Mouse (Mus musculus) hindbrain, embryonic 16.5 days (tissue): Measurements from ENCODE around the gene Hcrt. TPM values are rescaled to one million over a fixed set of nuclear protein-coding genes. Genes with fewer than 3 reads are reported as not detected.
A peak's percentile ranks its signal among the peaks of the same experiment; 100 is the strongest.

Experiments used
- ATAC-seq: fragments of 200-750 bp; cut with Nextera tagmentation; 2 replicates; pipeline ENCODE4 v1.8.0; 2017; ENCODE audit warnings: moderate TSS enrichment, moderate library complexity
- H3K27ac ChIP-seq: fragments of 300-500 bp; sonication (generic); 2 replicates; pipeline ENCODE4 v1.5.1; 2014; ENCODE audit warnings: low read depth, mild to moderate bottlenecking, control low read depth, low read length, moderate library complexity
- H3K27me3 ChIP-seq: fragments of 300-500 bp; sonication (generic); replicated peaks from 2 replicates; pipeline ENCODE4 v1.6.1; 2014; ENCODE audit warnings: low read length; ENCODE audit not compliant: control insufficient read depth, insufficient read depth
- H3K36me3 ChIP-seq: fragments of 300-500 bp; sonication (generic); 2 replicates; pipeline ENCODE4 v1.6.1; 2014; ENCODE audit warnings: mild to moderate bottlenecking, low read length, moderate library complexity, mixed read lengths; ENCODE audit not compliant: control insufficient read depth, insufficient read depth
- H3K4me1 ChIP-seq: fragments of 300-500 bp; sonication (generic); 2 replicates; pipeline ENCODE4 v1.6.1; 2014; ENCODE audit warnings: low read depth, low read length; ENCODE audit not compliant: control insufficient read depth, insufficient read depth
- H3K4me2 ChIP-seq: fragments of 300-500 bp; sonication (generic); 2 replicates; pipeline ENCODE4 v1.6.1; 2014; ENCODE audit warnings: mild to moderate bottlenecking, low read length, control low read depth, moderate library complexity
- H3K4me3 ChIP-seq: fragments of 300-500 bp; sonication (generic); 2 replicates; pipeline ENCODE4 v1.5.1; 2014; ENCODE audit warnings: mild to moderate bottlenecking, low read length, control low read depth, moderate library complexity
- H3K9ac ChIP-seq: fragments of 300-500 bp; sonication (generic); 2 replicates; pipeline ENCODE4 v1.6.1; 2014; ENCODE audit warnings: low read depth, mild to moderate bottlenecking, control low read depth, low read length, moderate library complexity
- H3K9me3 ChIP-seq: fragments of 300-500 bp; sonication (generic); 2 replicates; pipeline ENCODE4 v1.6.1; 2014; ENCODE audit warnings: mild to moderate bottlenecking, low read length, moderate library complexity; ENCODE audit not compliant: control insufficient read depth
- WGBS: fragments of 180-500 bp; shearing (Covaris S2); extraction: QIAGEN DNeasy Blood & Tissue Kit; methylation state at CpG from one replicate; pipeline ENCODE4 v1.1.7; 2014; 5-methylcytosine and 5-hydroxymethylcytosine counted together
- polyA plus RNA-seq: library from polyadenylated mRNA; unstranded; fragments of >200 nt; fragmentation: Nextera tagmentation; extraction: Ambion mirVana; gene quantifications from 2 replicates; pipeline ENCODE4 v1.2.1, GENCODE M21; 2015

Gene Hcrt
- polyA plus RNA-seq: 0.48 and 0.59 TPM in 2 replicates

GRCm38 (mm10) chr11:100762831-100763230 lies at the start of gene Hcrt:
Gene Hcrt, minus strand, starts transcription at chr11:100762931.
- H3K36me3 ChIP-seq: no peaks in the 10 kb centered on the region
- no peak within 1 kb of the TSS; the same call in 1 of the 2 replicates for H3K27ac ChIP-seq
- no peaks in the 10 kb centered on the region for H3K9me3 ChIP-seq
- H3K27me3 ChIP-seq: no peaks in the 10 kb centered on the region
- peak within 1 kb of the TSS; percentile 48 for H3K4me3 ChIP-seq
- 83% methylated on average over 7 of the region's 7 CpGs for WGBS
- peak within 1 kb of the TSS; percentile 62 for H3K9ac ChIP-seq
- peak within 1 kb of the TSS; percentile 66 for H3K4me2 ChIP-seq
- H3K4me1 ChIP-seq: peaks cover 11% of the 10 kb centered on the region
- ATAC-seq: no peak

GRCm38 (mm10) chr11:100811132-100811531 lies 48.4 kb upstream of the Hcrt start:
- H3K4me2 ChIP-seq: no peak overlapping the region
- H3K27me3 ChIP-seq: no peaks in the 10 kb centered on the region
- no peak overlapping the region for H3K9ac ChIP-seq
- H3K9me3 ChIP-seq: no peaks in the 10 kb centered on the region
- WGBS: 100% methylated on average over 2 of the region's 2 CpGs
- ATAC-seq: no peak
- no peak overlapping the region for H3K4me3 ChIP-seq
- no peaks in the 10 kb centered on the region for H3K4me1 ChIP-seq
- H3K36me3 ChIP-seq: no peaks in the 10 kb centered on the region
- H3K27ac ChIP-seq: no peak overlapping the region

- no peaks in the 10 kb centered on the region for H3K36me3 ChIP-seq
- H3K4me3 ChIP-seq: no peak overlapping the region
- no peak overlapping the region for H3K4me2 ChIP-seq
- H3K9ac ChIP-seq: no peak overlapping the region
- H3K4me1 ChIP-seq: no peaks in the 10 kb centered on the region
- ATAC-seq: no peak
- H3K27me3 ChIP-seq: no peaks in the 10 kb centered on the region
- H3K9me3 ChIP-seq: no peaks in the 10 kb centered on the region
- 87% methylated on average over 9 of the region's 9 CpGs for WGBS
- H3K27ac ChIP-seq: no peak overlapping the region
Measured at GRCm38 (mm10) chr11:100810516-100810915, 47.8 kb upstream of the Hcrt start.

- 71% methylated on average over 20 of the region's 20 CpGs for WGBS
- no peak for ATAC-seq
Measured at GRCm38 (mm10) chr11:100806380-100807305, 43.9 kb upstream of the Hcrt start.

GRCm38 (mm10) chr11:100805535-100805934 lies 42.8 kb upstream of the Hcrt start:
- Histone ChIP-seq H3K4me3 (no peak overlapping the region), H3K36me3 (peaks cover 23% of the 10 kb centered on the region; the same call in 1 of the 2 replicates), H3K9ac (no peak overlapping the region), H3K4me1 (no peaks in the 10 kb centered on the region), H3K9me3 (no peaks in the 10 kb centered on the region), H3K4me2 (no peak overlapping the region), H3K27ac (no peak overlapping the region), H3K27me3 (no peaks in the 10 kb centered on the region)
- ATAC-seq: no peak
- 87% methylated on average over 7 of the region's 7 CpGs for WGBS

More at GRCm38 (mm10) chr11:100806380-100807305, 43.9 kb upstream of the Hcrt start:
- H3K4me1 ChIP-seq: no peaks in the 10 kb centered on the region
- H3K36me3 ChIP-seq: peaks cover 18% of the 10 kb centered on the region; the same call in 1 of the 2 replicates
- H3K9ac ChIP-seq: no peak overlapping the region
- no peaks in the 10 kb centered on the region for H3K9me3 ChIP-seq
- no peak overlapping the region for H3K4me2 ChIP-seq
- no peak overlapping the region for H3K4me3 ChIP-seq
- H3K27me3 ChIP-seq: no peaks in the 10 kb centered on the region
- no peak overlapping the region for H3K27ac ChIP-seq

GRCm38 (mm10) chr11:100804409-100804808 lies 41.7 kb upstream of the Hcrt start:
- H3K4me3 ChIP-seq: no peak overlapping the region
- no peak overlapping the region for H3K4me2 ChIP-seq
- H3K36me3 ChIP-seq: peaks cover 23% of the 10 kb centered on the region; the same call in 1 of the 2 replicates
- WGBS: 93% methylated on average over 10 of the region's 10 CpGs
- H3K9me3 ChIP-seq: no peaks in the 10 kb centered on the region
- H3K27ac ChIP-seq: no peak overlapping the region
- no peak overlapping the region for H3K9ac ChIP-seq
- H3K4me1 ChIP-seq: no peaks in the 10 kb centered on the region
- ATAC-seq: no peak
- no peaks in the 10 kb centered on the region for H3K27me3 ChIP-seq

GRCm38 (mm10) chr11:100799426-100799825 lies 36.7 kb upstream of the Hcrt start:
- H3K4me1 ChIP-seq: no peaks in the 10 kb centered on the region
- no peak for ATAC-seq
- H3K27me3 ChIP-seq: no peaks in the 10 kb centered on the region
- H3K4me2 ChIP-seq: no peak overlapping the region
- WGBS: 55% methylated on average over 5 of the region's 5 CpGs
- no peak overlapping the region for H3K27ac ChIP-seq
- H3K9me3 ChIP-seq: no peaks in the 10 kb centered on the region
- H3K4me3 ChIP-seq: no peak overlapping the region
- H3K36me3 ChIP-seq: peaks cover 22% of the 10 kb centered on the region
- no peak overlapping the region for H3K9ac ChIP-seq

GRCm38 (mm10) chr11:100796585-100796984 lies 33.9 kb upstream of the Hcrt start:
- Histone ChIP-seq H3K36me3 (peaks cover 5% of the 10 kb centered on the region), H3K4me2 (no peak overlapping the region), H3K9ac (no peak overlapping the region), H3K9me3 (no peaks in the 10 kb centered on the region), H3K27me3 (no peaks in the 10 kb centered on the region), H3K4me1 (no peaks in the 10 kb centered on the region), H3K4me3 (no peak overlapping the region), H3K27ac (no peak overlapping the region)
- ATAC-seq: no peak
- 71% methylated on average over 8 of the region's 8 CpGs for WGBS

GRCm38 (mm10) chr11:100795386-100795785 lies 32.7 kb upstream of the Hcrt start:
- Histone ChIP-seq H3K9ac (no peak overlapping the region), H3K27ac (no peak overlapping the region), H3K9me3 (no peaks in the 10 kb centered on the region), H3K4me1 (no peaks in the 10 kb centered on the region), H3K27me3 (no peaks in the 10 kb centered on the region), H3K4me3 (no peak overlapping the region), H3K36me3 (no peaks in the 10 kb centered on the region; the same call in 1 of the 2 replicates), H3K4me2 (no peak overlapping the region)
- ATAC-seq: no peak
- 96% methylated on average over 2 of the region's 2 CpGs for WGBS
